Mouse (Mus musculus) intestine, postnatal 0 days (tissue): ENCODE measurements around the gene Rab11fip3. TPM values are rescaled to one million over a fixed set of nuclear protein-coding genes. Genes with fewer than 3 reads are reported as not detected.
"Not testable (repeated sequence)": the region's sequence is repeated elsewhere in the genome, so short reads cannot be mapped to it uniquely, and the experiment has no call there.

ENCODE experiments used
- ATAC-seq: fragments of 200-750 bp; cut with Nextera tagmentation; 2 replicates; pipeline ENCODE4 v1.8.0; 2017; ENCODE audit warnings: mild to moderate bottlenecking, moderate TSS enrichment, moderate library complexity
- H3K27ac ChIP-seq: fragments of 300-500 bp; sonication (generic); 2 replicates; pipeline ENCODE4 v1.5.1; 2014; ENCODE audit warnings: mild to moderate bottlenecking, low read depth, low read length, moderate library complexity
- H3K27me3 ChIP-seq: fragments of 300-500 bp; sonication (generic); replicated peaks from 2 replicates; pipeline ENCODE4 v1.6.1; 2014; ENCODE audit warnings: low read length, mixed read lengths; ENCODE audit not compliant: control insufficient read depth, insufficient read depth
- H3K36me3 ChIP-seq: fragments of 300-500 bp; sonication (generic); 2 replicates; pipeline ENCODE4 v1.6.1; 2014; ENCODE audit warnings: mild to moderate bottlenecking, moderate library complexity; ENCODE audit not compliant: control insufficient read depth, insufficient read depth
- H3K4me1 ChIP-seq: fragments of 300-500 bp; sonication (generic); replicated peaks from 2 replicates; pipeline ENCODE4 v1.6.1; 2014; ENCODE audit warnings: antibody characterized with exemption, low read length, mixed read lengths; ENCODE audit not compliant: control insufficient read depth, insufficient read depth
- H3K4me2 ChIP-seq: fragments of 300-500 bp; sonication (generic); replicated peaks from 2 replicates; pipeline ENCODE4 v1.6.1; 2014; ENCODE audit warnings: low read depth, mild to moderate bottlenecking, moderate library complexity
- H3K4me3 ChIP-seq: fragments of 300-500 bp; sonication (generic); 2 replicates; pipeline ENCODE4 v1.5.1; 2014; ENCODE audit warnings: low read depth, low read length
- H3K9ac ChIP-seq: fragments of 300-500 bp; sonication (generic); 2 replicates; pipeline ENCODE4 v1.6.1; 2014; ENCODE audit warnings: mild to moderate bottlenecking, low read depth, low read length
- H3K9me3 ChIP-seq: fragments of 300-500 bp; sonication (generic); 2 replicates; pipeline ENCODE4 v1.6.1; 2016; ENCODE audit warnings: mixed run types; ENCODE audit not compliant: control insufficient read depth
- CTCF ChIP-seq: sonication (generic); IDR thresholded peaks from 2 replicates; pipeline ENCODE4 v1.5.1; 2016; ENCODE audit warnings: low read depth, mild to moderate bottlenecking, control low read depth, antibody characterized with exemption, moderate library complexity
- WGBS: fragments of 180-500 bp; shearing (Covaris S2); extraction: QIAGEN DNeasy Blood & Tissue Kit; methylation state at CpG from one replicate; pipeline ENCODE4 v1.1.7; 2014; 5-methylcytosine and 5-hydroxymethylcytosine counted together
- polyA plus RNA-seq: library from polyadenylated mRNA; unstranded; fragments of >200 nt; fragmentation: Nextera tagmentation; extraction: Ambion mirVana; gene quantifications from 2 replicates; pipeline ENCODE4 v1.2.1, GENCODE M21; 2015

Rab11fip3 gene
- polyA plus RNA-seq, 1 experiment from 2014 or later: 32.3 TPM

DNA sequence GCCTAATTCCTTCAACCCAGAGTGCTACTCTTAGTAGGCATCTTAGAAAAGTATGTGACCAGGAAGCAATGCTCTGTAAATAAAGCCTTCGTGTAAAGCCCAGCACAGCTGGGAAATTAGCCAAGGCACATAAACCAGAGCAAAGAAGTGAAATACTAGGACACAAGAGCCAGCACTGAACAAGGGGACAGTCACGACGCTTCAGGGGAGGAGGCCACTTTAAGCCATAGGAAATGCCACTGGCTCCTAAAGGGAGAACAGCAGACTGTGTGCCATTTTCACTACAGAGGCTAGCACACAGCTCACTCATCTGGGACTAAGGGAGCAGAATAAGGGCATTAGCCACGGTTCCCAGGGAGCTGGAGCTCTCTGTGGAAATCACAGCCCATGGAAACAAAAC is 24.1 kb downstream of the Rab11fip3 start:
- ATAC-seq: no peak
- Histone ChIP-seq H3K9ac (no peak overlapping the region), H3K4me1 (no peaks in the 10 kb centered on the region), H3K36me3 (no peaks in the 10 kb centered on the region), H3K27me3 (no peaks in the 10 kb centered on the region), H3K4me2 (no peak overlapping the region), H3K4me3 (no peak overlapping the region), H3K9me3 (no peaks in the 10 kb centered on the region), H3K27ac (no peak overlapping the region)
- 48% methylated on average over 4 of the region's 4 CpGs for WGBS
- TF ChIP-seq CTCF: no peak

DNA sequence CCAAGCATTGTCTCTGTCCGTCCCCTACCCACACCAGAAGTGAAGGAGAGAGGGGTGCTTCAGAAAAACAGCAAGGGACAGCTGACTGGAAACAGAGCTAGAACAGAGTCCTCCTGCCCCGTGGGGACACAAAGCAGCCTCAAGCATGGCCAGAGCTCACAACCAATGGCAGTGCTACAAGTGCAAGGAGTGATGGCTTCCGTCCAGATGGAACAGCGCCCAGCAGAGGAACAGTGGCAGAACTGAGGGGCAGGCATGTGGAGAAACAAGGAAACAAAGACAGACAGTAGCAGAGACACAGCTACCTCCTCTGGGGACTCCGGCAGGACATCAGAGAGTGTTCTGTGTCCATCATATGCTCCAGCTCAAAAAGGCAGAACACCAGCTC is 26.1 kb downstream of the Rab11fip3 start:
- Histone ChIP-seq H3K4me1 (no peaks in the 10 kb centered on the region), H3K36me3 (no peaks in the 10 kb centered on the region), H3K4me3 (no peak overlapping the region), H3K27me3 (no peaks in the 10 kb centered on the region), H3K9ac (no peak overlapping the region), H3K4me2 (no peak overlapping the region), H3K9me3 (no peaks in the 10 kb centered on the region), H3K27ac (no peak overlapping the region)
- no peak for ATAC-seq
- 69% methylated on average over 5 of the region's 5 CpGs for WGBS
- TF ChIP-seq CTCF: peak; percentile 30

GRCm38 (mm10) chr17:26042599-26043248 is 26.6 kb downstream of the Rab11fip3 start:
- no peak overlapping the region for H3K27ac ChIP-seq
- no peaks in the 10 kb centered on the region for H3K4me1 ChIP-seq
- no peak for ATAC-seq
- H3K36me3 ChIP-seq: no peaks in the 10 kb centered on the region
- no peak overlapping the region for H3K4me2 ChIP-seq
- H3K9ac ChIP-seq: no peak overlapping the region
- no peaks in the 10 kb centered on the region for H3K27me3 ChIP-seq
- no peak overlapping the region for H3K4me3 ChIP-seq
- H3K9me3 ChIP-seq: no peaks in the 10 kb centered on the region
- TF ChIP-seq CTCF: no peak
- 83% methylated on average over 13 of the region's 13 CpGs for WGBS

DNA sequence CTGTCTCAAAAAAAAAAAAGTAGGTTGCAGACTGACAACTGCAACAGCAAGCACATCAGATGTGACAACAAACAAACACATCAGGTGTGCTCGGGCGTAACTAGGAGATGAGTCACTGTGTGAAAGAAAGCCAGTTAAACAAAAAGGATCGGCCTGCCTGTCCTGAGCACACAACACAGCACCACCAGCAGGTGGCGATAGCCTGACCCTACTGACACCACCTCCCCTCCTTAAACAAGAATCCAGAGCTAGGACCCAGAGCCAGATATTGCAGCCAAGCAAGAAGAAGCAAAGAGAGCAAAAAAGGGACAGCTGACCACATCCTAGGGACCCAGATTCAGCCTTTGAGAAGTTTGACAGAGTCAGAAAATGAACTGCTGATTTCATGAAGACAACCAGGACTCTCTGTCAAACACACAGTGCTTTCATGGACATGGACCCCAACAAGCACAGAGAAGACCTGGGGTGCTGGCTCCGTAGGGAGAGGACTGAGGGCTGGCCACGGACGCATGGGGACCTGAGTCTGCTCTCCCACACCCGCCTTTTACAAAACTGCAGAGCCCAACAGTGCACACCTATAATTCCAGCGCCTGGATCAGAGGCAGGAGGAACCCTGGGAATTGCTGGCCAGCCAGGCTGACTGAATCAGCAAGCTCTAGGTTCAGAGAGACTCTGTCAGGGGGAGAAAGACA is 28.1 kb downstream of the Rab11fip3 start:
- Histone ChIP-seq H3K4me3 (no peak overlapping the region), H3K27ac (no peak overlapping the region), H3K4me1 (no peaks in the 10 kb centered on the region), H3K9ac (no peak overlapping the region), H3K4me2 (no peak overlapping the region), H3K36me3 (no peaks in the 10 kb centered on the region), H3K9me3 (no peaks in the 10 kb centered on the region), H3K27me3 (no peaks in the 10 kb centered on the region)
- 39% methylated on average over 9 of the region's 9 CpGs for WGBS
- TF ChIP-seq CTCF: peak; percentile 93
- peak; percentile 59; the same call in 1 of the 2 replicates for ATAC-seq

DNA sequence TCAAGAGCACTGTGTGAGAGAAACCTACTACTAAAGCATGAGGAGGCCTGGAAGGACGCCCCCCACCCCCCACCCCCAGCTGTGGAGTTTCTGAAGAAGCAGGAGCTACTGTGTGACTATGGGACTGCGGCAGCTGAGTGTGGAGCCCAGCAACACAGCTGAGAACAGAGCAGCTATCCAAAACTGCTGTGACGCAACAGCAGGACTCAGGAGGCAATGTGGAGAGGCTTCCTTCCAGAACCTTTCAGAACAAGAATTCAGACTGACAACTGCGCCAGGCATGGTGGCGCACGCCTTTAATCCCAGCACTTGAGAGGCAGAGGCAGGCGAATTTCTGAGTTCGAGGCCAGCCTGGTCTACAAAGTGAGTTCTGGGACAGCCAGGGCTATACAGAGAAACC is 28.6 kb downstream of the Rab11fip3 start:
- 85% methylated on average over 8 of the region's 8 CpGs for WGBS
- not testable (repeated sequence) for ATAC-seq, H3K9ac ChIP-seq, H3K4me3 ChIP-seq, H3K4me2 ChIP-seq, H3K36me3 ChIP-seq, H3K27me3 ChIP-seq, H3K4me1 ChIP-seq, H3K9me3 ChIP-seq, H3K27ac ChIP-seq

- no peak overlapping the region for H3K4me2 ChIP-seq
- no peaks in the 10 kb centered on the region for H3K27me3 ChIP-seq
- H3K9ac ChIP-seq: no peak overlapping the region
- H3K9me3 ChIP-seq: no peaks in the 10 kb centered on the region
- no peak overlapping the region for H3K27ac ChIP-seq
- H3K4me3 ChIP-seq: no peak overlapping the region
- no peak for ATAC-seq
- WGBS: 82% methylated on average over 6 of the region's 6 CpGs
- H3K36me3 ChIP-seq: peaks cover 4% of the 10 kb centered on the region; the same call in 1 of the 2 replicates
- no peak for TF ChIP-seq CTCF
- no peaks in the 10 kb centered on the region for H3K4me1 ChIP-seq
Measured at GRCm38 (mm10) chr17:26032037-26032436, 37.3 kb downstream of the Rab11fip3 start.
